Mouse (Mus musculus): ENCODE measurements at regions not wholly inside any gene's neighbourhood (a gene's known extent, or its start where the extent isn't known, plus 50 kb on each side); places are given as distances from the start of the nearest gene placed in this dataset.

GRCm38 (mm10) chr5:118381294-118381675 lies 136.3 kb downstream of the 2410131K14Rik start:
- H3K27me3 ChIP-seq (ENCODE audit: control insufficient read depth, insufficient read depth, insufficient read length), result no peaks in the 10 kb centered on the region
- no peaks in the 10 kb centered on the region for H3K79me3 ChIP-seq (ENCODE audit: low read depth)
- H3K36me3 ChIP-seq (ENCODE audit: control insufficient read depth, insufficient read depth), result no peaks in the 10 kb centered on the region
- no peaks in the 10 kb centered on the region for H3K79me2 ChIP-seq (ENCODE audit: control insufficient read depth, insufficient read depth)
- peak overlapping the region; percentile 16 for H3K4me3 ChIP-seq (ENCODE audit: insufficient read depth, poor library complexity, severe bottlenecking)
- no peak for TF ChIP-seq CTCF (IDR thresholded peaks at IDR 0.05; ENCODE audit: control insufficient read depth, insufficient read depth, insufficient read length)
- TF ChIP-seq CEBPB (IDR thresholded peaks at IDR 0.05; ENCODE audit: low read depth), result no peak
- TF ChIP-seq MAX (IDR thresholded peaks at IDR 0.05), result no peak
- TF ChIP-seq USF1 (IDR thresholded peaks at IDR 0.05; ENCODE audit: low read depth), result no peak
- no peak for TF ChIP-seq MYOG (IDR thresholded peaks at IDR 0.05; ENCODE audit: control insufficient read depth, extremely low read depth, insufficient read length)
- no peak for TF ChIP-seq FOSL1 (IDR thresholded peaks at IDR 0.05; ENCODE audit: insufficient read depth, low read length, poor library complexity, severe bottlenecking)
- TF ChIP-seq MYOD1 (IDR thresholded peaks at IDR 0.05; ENCODE audit: control insufficient read depth, insufficient read length, low read depth), result no peak
- H3ac ChIP-seq (ENCODE audit: control insufficient read depth, insufficient read length, low read depth), result peak overlapping the region; percentile 34

GRCm38 (mm10) chr5:118386126-118386525 lies 141.1 kb downstream of the 2410131K14Rik start:
- no peak overlapping the region for H3ac ChIP-seq (ENCODE audit: control insufficient read depth, insufficient read length, low read depth)

DNA sequence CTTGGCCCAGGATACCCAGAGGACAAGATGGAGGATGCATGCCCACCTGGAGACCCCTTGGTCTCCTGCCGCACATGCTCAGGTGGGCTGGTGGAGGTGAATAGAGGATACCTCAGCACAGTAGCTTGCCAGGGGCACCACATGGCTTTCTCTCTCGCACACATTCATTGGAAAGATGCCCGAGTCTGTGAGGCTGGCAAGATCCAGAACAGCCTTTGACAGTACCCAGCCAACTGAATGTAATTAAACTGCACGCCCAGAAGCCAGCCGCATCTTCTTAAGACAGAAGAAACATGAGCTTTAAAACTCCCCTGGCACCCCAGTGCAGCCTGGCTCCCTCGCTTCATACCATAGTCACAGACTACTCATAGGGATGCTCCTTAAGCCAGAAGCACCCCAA lies 143.4 kb downstream of the 2410131K14Rik start:
- TF ChIP-seq MYOG (IDR thresholded peaks at IDR 0.05; ENCODE audit: control insufficient read depth, extremely low read depth, insufficient read length) (no peak), MYOD1 (IDR thresholded peaks at IDR 0.05; ENCODE audit: control insufficient read depth, insufficient read length, low read depth) (no peak), FOSL1 (IDR thresholded peaks at IDR 0.05; ENCODE audit: insufficient read depth, low read length, poor library complexity, severe bottlenecking) (no peak), CEBPB (IDR thresholded peaks at IDR 0.05; ENCODE audit: low read depth) (no peak), USF1 (IDR thresholded peaks at IDR 0.05; ENCODE audit: low read depth) (no peak), MAX (IDR thresholded peaks at IDR 0.05) (no peak), CTCF (IDR thresholded peaks at IDR 0.05; ENCODE audit: control insufficient read depth, insufficient read depth, insufficient read length) (no peak)
- no peaks in the 10 kb centered on the region for H3K36me3 ChIP-seq (ENCODE audit: control insufficient read depth, insufficient read depth)

More at GRCm38 (mm10) chr5:118386126-118386525, 141.1 kb downstream of the 2410131K14Rik start:
- Histone ChIP-seq H3K36me3 (ENCODE audit: control insufficient read depth, insufficient read depth) (no peaks in the 10 kb centered on the region), H3K79me3 (ENCODE audit: low read depth) (no peaks in the 10 kb centered on the region), H3K79me2 (ENCODE audit: control insufficient read depth, insufficient read depth) (no peaks in the 10 kb centered on the region), H3K4me3 (ENCODE audit: insufficient read depth, poor library complexity, severe bottlenecking) (no peak overlapping the region), H3K27me3 (ENCODE audit: control insufficient read depth, insufficient read depth, insufficient read length) (no peaks in the 10 kb centered on the region)
- TF ChIP-seq USF1 (IDR thresholded peaks at IDR 0.05; ENCODE audit: low read depth) (no peak), MAX (IDR thresholded peaks at IDR 0.05) (no peak), CEBPB (IDR thresholded peaks at IDR 0.05; ENCODE audit: low read depth) (no peak), MYOG (IDR thresholded peaks at IDR 0.05; ENCODE audit: control insufficient read depth, extremely low read depth, insufficient read length) (no peak), FOSL1 (IDR thresholded peaks at IDR 0.05; ENCODE audit: insufficient read depth, low read length, poor library complexity, severe bottlenecking) (no peak)

GRCm38 (mm10) chr5:118390691-118391373 lies 145.8 kb downstream of the 2410131K14Rik start:
- no peaks in the 10 kb centered on the region for H3K79me2 ChIP-seq (ENCODE audit: control insufficient read depth, insufficient read depth)
- TF ChIP-seq MYOG (IDR thresholded peaks at IDR 0.05; ENCODE audit: control insufficient read depth, extremely low read depth, insufficient read length), result no peak
- TF ChIP-seq USF1 (IDR thresholded peaks at IDR 0.05; ENCODE audit: low read depth), result no peak
- TF ChIP-seq MYOD1 (IDR thresholded peaks at IDR 0.05; ENCODE audit: control insufficient read depth, insufficient read length, low read depth), result no peak
- no peak for TF ChIP-seq CEBPB (IDR thresholded peaks at IDR 0.05; ENCODE audit: low read depth)
- TF ChIP-seq FOSL1 (IDR thresholded peaks at IDR 0.05; ENCODE audit: insufficient read depth, low read length, poor library complexity, severe bottlenecking), result no peak
- TF ChIP-seq CTCF (IDR thresholded peaks at IDR 0.05; ENCODE audit: control insufficient read depth, insufficient read depth, insufficient read length), result no peak
- TF ChIP-seq MAX (IDR thresholded peaks at IDR 0.05), result no peak
- H3K27me3 ChIP-seq (ENCODE audit: control insufficient read depth, insufficient read depth, insufficient read length), result no peaks in the 10 kb centered on the region
- H3K4me3 ChIP-seq (ENCODE audit: insufficient read depth, poor library complexity, severe bottlenecking), result no peak overlapping the region
- H3K36me3 ChIP-seq (ENCODE audit: control insufficient read depth, insufficient read depth), result no peaks in the 10 kb centered on the region
- H3ac ChIP-seq (ENCODE audit: control insufficient read depth, insufficient read length, low read depth), result no peak overlapping the region
- H3K79me3 ChIP-seq (ENCODE audit: low read depth), result no peaks in the 10 kb centered on the region

More for the DNA sequence above, 143.4 kb downstream of the 2410131K14Rik start:
- Histone ChIP-seq H3ac (ENCODE audit: control insufficient read depth, insufficient read length, low read depth) (no peak overlapping the region), H3K79me2 (ENCODE audit: control insufficient read depth, insufficient read depth) (no peaks in the 10 kb centered on the region), H3K4me3 (ENCODE audit: insufficient read depth, poor library complexity, severe bottlenecking) (no peak overlapping the region), H3K27me3 (ENCODE audit: control insufficient read depth, insufficient read depth, insufficient read length) (no peaks in the 10 kb centered on the region), H3K79me3 (ENCODE audit: low read depth) (no peaks in the 10 kb centered on the region)

DNA sequence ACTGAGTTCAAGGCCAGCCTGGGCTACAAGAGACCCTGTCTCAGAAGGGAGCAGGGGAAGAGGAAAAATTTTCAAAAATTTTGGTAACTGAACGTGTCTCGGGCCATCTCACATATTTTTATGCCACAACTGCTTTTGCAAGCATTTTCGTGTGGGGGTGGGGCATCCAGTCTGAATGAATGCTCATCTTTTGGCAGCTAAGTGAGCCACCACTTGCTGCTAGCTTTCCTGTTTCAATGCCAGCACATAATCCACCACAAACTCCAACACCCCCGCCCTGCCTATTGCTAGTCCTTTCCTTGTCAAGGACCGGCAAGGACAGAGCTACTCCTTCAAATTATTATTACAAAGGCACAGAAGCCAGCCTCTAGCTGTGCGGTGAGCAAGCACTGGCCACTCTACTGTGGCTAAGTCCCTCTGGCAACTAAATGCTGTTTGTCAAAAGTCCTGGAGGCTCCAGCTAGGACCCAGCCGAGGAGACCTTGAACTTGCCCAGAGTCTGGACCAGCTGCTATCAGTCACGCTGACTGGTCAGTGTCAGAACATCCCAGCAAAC lies 148.0 kb downstream of the 2410131K14Rik start:
- H3K79me2 ChIP-seq (ENCODE audit: control insufficient read depth, insufficient read depth), result no peaks in the 10 kb centered on the region
- no peaks in the 10 kb centered on the region for H3K27me3 ChIP-seq (ENCODE audit: control insufficient read depth, insufficient read depth, insufficient read length)
- H3K4me3 ChIP-seq (ENCODE audit: insufficient read depth, poor library complexity, severe bottlenecking), result no peak overlapping the region
- TF ChIP-seq USF1 (IDR thresholded peaks at IDR 0.05; ENCODE audit: low read depth) (no peak), FOSL1 (IDR thresholded peaks at IDR 0.05; ENCODE audit: insufficient read depth, low read length, poor library complexity, severe bottlenecking) (no peak), CTCF (IDR thresholded peaks at IDR 0.05; ENCODE audit: control insufficient read depth, insufficient read depth, insufficient read length) (no peak), MAX (IDR thresholded peaks at IDR 0.05) (no peak), CEBPB (IDR thresholded peaks at IDR 0.05; ENCODE audit: low read depth) (no peak), MYOD1 (IDR thresholded peaks at IDR 0.05; ENCODE audit: control insufficient read depth, insufficient read length, low read depth) (no peak)
- no peaks in the 10 kb centered on the region for H3K79me3 ChIP-seq (ENCODE audit: low read depth)
- H3ac ChIP-seq (ENCODE audit: control insufficient read depth, insufficient read length, low read depth), result no peak overlapping the region
- H3K36me3 ChIP-seq (ENCODE audit: control insufficient read depth, insufficient read depth), result no peaks in the 10 kb centered on the region

All from C2C12 (cell line).